Mouse (Mus musculus) hindbrain, embryonic 14.5 days (tissue): ENCODE data around the gene Duoxa1. TPM values are rescaled to one million over a fixed set of nuclear protein-coding genes. Genes with fewer than 3 reads are reported as not detected.
A peak's percentile ranks its signal among the peaks of the same experiment; 100 is the strongest.
"Not testable (repeated sequence)": the region's sequence is repeated elsewhere in the genome, so short reads cannot be mapped to it uniquely, and the experiment has no call there.

Experiments used
- ATAC-seq: fragments of 200-750 bp; cut with Nextera tagmentation; 2 replicates; pipeline ENCODE4 v1.8.0; 2017; ENCODE audit warnings: moderate number of reproducible peaks, mild to moderate bottlenecking, moderate TSS enrichment, moderate library complexity; ENCODE audit not compliant: low FRiP score
- DNase-seq: peaks from one replicate; pipeline ENCODE4 v3.0.0-alpha.2; 2015; ENCODE audit warnings: low spot score
- H3K27ac ChIP-seq: fragments of 300-500 bp; sonication (generic); 2 replicates; pipeline ENCODE4 v1.5.1; 2014; ENCODE audit warnings: mild to moderate bottlenecking, moderate library complexity
- H3K27me3 ChIP-seq: fragments of 300-500 bp; sonication (generic); 2 replicates; pipeline ENCODE4 v1.6.1; 2014; ENCODE audit warnings: mild to moderate bottlenecking, low read length, mixed read lengths; ENCODE audit not compliant: control insufficient read depth, insufficient read depth
- H3K36me3 ChIP-seq: fragments of 300-500 bp; sonication (generic); replicated peaks from 2 replicates; pipeline ENCODE4 v1.6.1; 2014; ENCODE audit not compliant: control insufficient read depth, insufficient read depth
- H3K4me1 ChIP-seq: fragments of 300-500 bp; sonication (generic); replicated peaks from 2 replicates; pipeline ENCODE4 v1.6.1; 2014; ENCODE audit warnings: antibody characterized with exemption, low read length, mixed read lengths; ENCODE audit not compliant: control insufficient read depth, insufficient read depth
- H3K4me2 ChIP-seq: fragments of 300-500 bp; sonication (generic); replicated peaks from 2 replicates; pipeline ENCODE4 v1.6.1; 2014; ENCODE audit warnings: mild to moderate bottlenecking, moderate library complexity
- H3K4me3 ChIP-seq: fragments of 300-500 bp; sonication (generic); replicated peaks from 2 replicates; pipeline ENCODE4 v1.5.1; 2014; ENCODE audit warnings: mild to moderate bottlenecking, low read length
- H3K9ac ChIP-seq: fragments of 300-500 bp; sonication (generic); 2 replicates; pipeline ENCODE4 v1.6.1; 2014
- H3K9me3 ChIP-seq: fragments of 300-500 bp; sonication (generic); 2 replicates; pipeline ENCODE4 v1.6.1; 2016; ENCODE audit warnings: low read length; ENCODE audit not compliant: control insufficient read depth
- WGBS: fragments of 180-500 bp; shearing (Covaris S2); extraction: QIAGEN DNeasy Blood & Tissue Kit; methylation state at CpG from one replicate; pipeline ENCODE4 v1.1.7; 2014; 5-methylcytosine and 5-hydroxymethylcytosine counted together
- polyA plus RNA-seq: library from polyadenylated mRNA; unstranded; fragments of >200 nt; fragmentation: Nextera tagmentation; extraction: Ambion mirVana; gene quantifications from 2 replicates; pipeline ENCODE4 v1.2.1, GENCODE M21; 2014

Gene Duoxa1
- polyA plus RNA-seq, 1 experiment from 2014 or later, result 0.16 TPM

DNA sequence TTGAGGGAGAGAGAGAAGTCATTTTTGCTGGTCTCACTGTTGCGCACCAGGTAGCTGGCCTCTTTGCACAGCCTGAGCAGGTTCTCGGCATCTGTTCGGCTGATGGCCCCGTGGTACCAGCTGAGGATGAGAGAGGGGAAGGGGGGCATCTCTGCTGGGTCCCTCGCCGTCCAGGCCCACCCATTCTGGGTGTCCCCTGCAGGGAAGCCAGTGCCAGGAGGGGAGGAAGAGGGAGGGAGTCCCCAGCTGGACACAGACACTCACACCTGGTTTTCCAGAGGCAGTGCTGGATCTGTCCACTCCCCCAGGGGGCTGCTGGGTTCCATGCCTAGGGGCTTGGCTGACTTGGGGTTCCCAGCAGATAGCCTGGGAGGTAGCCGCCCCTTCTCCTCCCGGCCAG lies 40.2 kb upstream of the Duoxa1 start:
- no peak for DNase-seq
- WGBS, result 64% methylated on average over 8 of the region's 8 CpGs
- 0 out of 2 replicates have a peak overlapping the region, but pooled peaks have one; percentile 13 for H3K9ac ChIP-seq
- H3K9me3 ChIP-seq, result no peaks in the 10 kb centered on the region
- no peaks in the 10 kb centered on the region for H3K27me3 ChIP-seq
- no peak overlapping the region for H3K4me3 ChIP-seq
- peaks cover 40% of the 10 kb centered on the region for H3K36me3 ChIP-seq
- H3K4me2 ChIP-seq, result no peak overlapping the region
- H3K27ac ChIP-seq, result peak overlapping the region; percentile 89
- peaks cover 54% of the 10 kb centered on the region for H3K4me1 ChIP-seq
- ATAC-seq, result no peak

DNA sequence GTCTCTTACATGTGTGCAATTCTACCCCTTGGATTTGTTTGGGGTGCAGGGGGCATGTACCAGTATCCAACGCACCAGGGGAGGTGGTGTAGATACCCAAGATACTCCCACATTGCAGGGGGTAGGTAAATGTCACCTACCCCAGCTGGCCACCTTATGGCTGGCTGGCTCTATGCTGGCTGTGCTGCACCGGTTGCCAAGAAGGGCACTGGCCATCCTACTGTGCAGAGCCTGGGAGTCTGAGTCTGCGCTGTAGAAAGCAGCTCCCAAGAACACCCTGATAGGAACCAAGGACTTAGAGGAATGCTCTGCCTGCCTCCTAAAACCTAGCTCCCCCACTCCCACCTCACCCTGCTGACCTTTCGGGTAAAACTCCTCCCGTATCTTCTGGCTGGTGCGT lies 39.5 kb upstream of the Duoxa1 start:
- DNase-seq, result no peak
- Histone ChIP-seq H3K27me3 (no peaks in the 10 kb centered on the region), H3K4me2 (no peak overlapping the region), H3K4me1 (peaks cover 58% of the 10 kb centered on the region), H3K9me3 (no peaks in the 10 kb centered on the region), H3K9ac (0 out of 2 replicates have a peak overlapping the region, but pooled peaks have one; percentile 6), H3K27ac (peak overlapping the region; percentile 89), H3K4me3 (no peak overlapping the region), H3K36me3 (peaks cover 36% of the 10 kb centered on the region)
- ATAC-seq, result no peak
- 74% methylated on average over 6 of the region's 6 CpGs for WGBS

DNA sequence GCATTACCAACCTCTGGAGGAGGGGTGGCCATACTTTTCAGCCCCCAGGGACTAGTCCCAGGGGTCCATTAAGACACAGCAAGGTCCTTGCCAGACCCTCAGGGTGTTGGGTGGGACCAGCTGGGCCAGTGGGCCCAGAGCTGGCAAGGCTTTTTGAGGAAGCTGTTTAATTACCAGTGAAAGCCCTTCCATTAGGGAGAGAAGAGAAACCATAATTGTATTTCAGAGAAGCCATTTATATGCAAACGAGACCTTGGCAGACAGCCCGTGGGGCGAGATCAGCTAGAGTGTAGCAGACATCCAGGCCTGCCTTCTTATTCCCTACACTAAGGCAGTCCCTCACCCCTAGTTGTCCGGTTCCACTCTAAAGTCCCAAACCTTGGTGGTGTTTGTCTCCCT lies 38.4 kb upstream of the Duoxa1 start:
- Histone ChIP-seq H3K27ac (peak overlapping the region; percentile 89), H3K9me3 (no peaks in the 10 kb centered on the region), H3K4me2 (no peak overlapping the region), H3K36me3 (peaks cover 25% of the 10 kb centered on the region), H3K9ac (no peak overlapping the region), H3K4me3 (no peak overlapping the region), H3K27me3 (no peaks in the 10 kb centered on the region), H3K4me1 (peaks cover 63% of the 10 kb centered on the region)
- DNase-seq (peak; percentile 87), ATAC-seq (peak; percentile 25; the same call in 1 of the 2 replicates)
- 24% methylated on average over 4 of the region's 4 CpGs for WGBS

DNA sequence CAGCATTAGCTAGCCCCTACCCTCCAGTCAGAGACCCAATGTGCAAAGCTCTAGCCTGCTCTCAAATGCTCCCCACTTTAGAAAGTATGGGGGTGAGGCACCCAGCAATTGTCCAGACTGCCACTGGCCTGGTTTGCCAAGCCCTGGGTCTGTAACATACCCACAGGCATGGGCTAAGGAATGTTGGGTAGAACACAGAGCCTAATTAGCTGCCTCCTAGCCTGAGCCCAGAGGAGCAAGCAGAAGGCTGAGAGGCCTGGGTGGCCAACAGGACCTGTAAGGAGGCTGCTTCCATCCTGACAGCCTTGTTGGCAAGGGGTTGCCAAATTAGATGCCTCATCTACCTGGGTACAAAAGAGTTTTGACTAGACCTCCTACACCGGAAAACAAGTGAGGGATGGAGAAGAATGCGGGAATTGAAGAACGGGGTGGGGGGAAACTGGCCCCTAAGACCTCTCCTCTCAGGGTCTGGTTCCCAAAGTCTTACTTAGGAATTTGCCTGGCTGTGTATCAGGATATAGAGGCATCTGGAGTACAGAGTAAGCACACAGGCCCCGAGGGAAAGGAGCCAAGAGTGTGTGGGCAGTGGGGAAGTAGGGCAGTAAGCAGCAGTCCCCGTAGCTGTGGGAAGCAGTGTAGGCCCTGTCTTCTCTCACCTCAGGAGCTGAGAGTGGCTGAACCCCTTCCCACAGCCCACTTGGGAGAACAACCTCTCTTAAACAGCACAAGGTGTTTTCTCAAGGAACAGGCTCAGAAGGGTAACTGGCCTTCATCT lies 37.8 kb upstream of the Duoxa1 start:
- H3K27ac ChIP-seq, result peak overlapping the region; percentile 89
- no peak overlapping the region for H3K4me2 ChIP-seq
- DNase-seq (peak; percentile 51), ATAC-seq (no peak)
- H3K4me3 ChIP-seq, result no peak overlapping the region
- no peaks in the 10 kb centered on the region for H3K9me3 ChIP-seq
- H3K36me3 ChIP-seq, result peaks cover 19% of the 10 kb centered on the region
- no peaks in the 10 kb centered on the region for H3K27me3 ChIP-seq
- 59% methylated on average over 5 of the region's 5 CpGs for WGBS
- peaks cover 63% of the 10 kb centered on the region for H3K4me1 ChIP-seq
- no peak overlapping the region for H3K9ac ChIP-seq

DNA sequence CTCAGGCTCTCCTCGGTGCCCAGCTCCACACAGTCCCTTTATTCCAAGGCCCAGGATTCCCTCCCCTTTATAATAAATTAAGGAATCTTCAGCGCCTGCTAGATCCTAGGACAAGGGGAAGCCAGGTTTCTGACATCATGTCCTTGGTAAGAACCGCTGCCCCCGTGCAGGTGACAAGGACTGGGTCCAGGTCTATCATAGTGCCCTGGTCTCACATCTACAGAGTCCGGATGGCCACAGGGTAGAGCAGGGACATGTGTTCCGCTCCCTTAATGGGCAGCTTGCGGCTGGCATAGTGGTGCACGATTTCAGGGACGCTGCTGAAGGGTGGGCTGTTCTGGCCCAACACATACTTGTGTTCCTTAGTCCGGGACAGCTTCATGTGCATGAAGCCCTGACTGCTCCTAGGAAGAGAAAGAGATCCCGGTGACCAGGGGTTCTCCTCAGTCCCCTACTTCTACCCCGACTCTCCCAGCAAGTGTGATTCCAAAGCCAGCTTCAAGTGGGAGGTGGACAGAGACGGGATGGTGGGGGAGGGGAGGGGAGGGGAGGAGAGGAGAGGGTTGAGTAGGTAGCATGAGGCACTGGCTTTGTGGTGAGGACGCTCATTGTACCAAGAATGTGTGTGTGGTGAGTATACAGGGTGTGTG lies 35.7 kb upstream of the Duoxa1 start:
- Histone ChIP-seq H3K36me3 (peaks cover 11% of the 10 kb centered on the region; the same call in 1 of the 2 replicates), H3K27me3 (no peaks in the 10 kb centered on the region), H3K4me2 (peak overlapping the region; percentile 58), H3K4me3 (peak overlapping the region; percentile 40), H3K9me3 (no peaks in the 10 kb centered on the region), H3K9ac (peak overlapping the region; percentile 84), H3K4me1 (peaks cover 56% of the 10 kb centered on the region), H3K27ac (peak overlapping the region; percentile 98)
- DNase-seq (no peak), ATAC-seq (peak; percentile 41)
- 7% methylated on average over 14 of the region's 14 CpGs for WGBS

DNA sequence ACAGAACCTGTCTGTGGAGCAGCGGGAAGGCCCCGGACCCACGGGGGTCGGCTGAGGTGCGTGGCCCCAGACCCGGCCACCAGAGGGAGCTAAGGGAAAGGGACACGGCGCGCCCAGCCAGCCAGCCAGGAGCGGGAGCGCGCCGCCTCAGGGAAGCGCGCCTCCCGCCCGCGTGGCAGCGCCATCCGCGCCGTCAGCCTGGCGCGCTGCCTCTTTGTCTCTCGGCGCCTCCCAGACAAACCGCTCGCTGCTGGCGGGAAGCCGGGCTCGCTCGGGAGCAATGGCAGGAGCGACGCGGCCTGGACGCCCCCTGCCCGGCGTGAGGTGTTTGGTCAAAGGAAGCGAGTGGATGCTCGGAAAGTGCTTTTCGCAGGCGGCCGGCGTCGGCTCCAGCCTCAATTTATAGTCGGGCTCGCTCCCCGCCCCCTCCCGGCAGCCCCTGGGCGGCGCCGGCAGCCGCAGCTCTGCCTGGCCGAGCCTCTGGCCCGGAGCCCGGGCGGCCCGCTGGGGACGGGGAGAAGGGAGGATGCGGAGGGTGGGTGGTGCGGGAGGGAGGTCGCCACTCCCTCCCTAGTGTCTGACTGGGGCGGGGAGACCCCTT lies 35.1 kb upstream of the Duoxa1 start:
- peak overlapping the region; percentile 40 for H3K4me3 ChIP-seq
- peak; percentile 86 for DNase-seq
- H3K4me1 ChIP-seq, result peaks cover 49% of the 10 kb centered on the region
- H3K4me2 ChIP-seq, result peak overlapping the region; percentile 58
- peak overlapping the region; percentile 84 for H3K9ac ChIP-seq
- peaks cover 7% of the 10 kb centered on the region; the same call in 1 of the 2 replicates for H3K36me3 ChIP-seq
- H3K27me3 ChIP-seq, result no peaks in the 10 kb centered on the region
- H3K27ac ChIP-seq, result peak overlapping the region; percentile 98
- no peaks in the 10 kb centered on the region for H3K9me3 ChIP-seq
- WGBS, result under 1% methylated on average over 50 of the region's 63 CpGs
- ATAC-seq, result peak; percentile 81

GRCm38 (mm10) chr2:122347257-122347656 lies 33.7 kb upstream of the Duoxa1 start:
- Histone ChIP-seq H3K9me3 (no peaks in the 10 kb centered on the region), H3K27ac (0 out of 2 replicates have a peak overlapping the region, but pooled peaks have one; percentile 98), H3K4me2 (no peak overlapping the region), H3K27me3 (no peaks in the 10 kb centered on the region), H3K4me3 (no peak overlapping the region), H3K36me3 (no peaks in the 10 kb centered on the region), H3K9ac (no peak overlapping the region), H3K4me1 (peaks cover 36% of the 10 kb centered on the region)
- DNase-seq (no peak), ATAC-seq (no peak)
- WGBS, result 94% methylated on average over 3 of the region's 3 CpGs

- 87% methylated on average over 6 of the region's 6 CpGs for WGBS
- H3K4me2 ChIP-seq, H3K4me3 ChIP-seq, H3K9ac ChIP-seq, H3K27ac ChIP-seq, H3K9me3 ChIP-seq, DNase-seq, H3K27me3 ChIP-seq, ATAC-seq, H3K36me3 ChIP-seq: not testable (repeated sequence)
- H3K4me1 ChIP-seq, result peaks cover 25% of the 10 kb centered on the region
Observed at GRCm38 (mm10) chr2:122346164-122346563, 32.6 kb upstream of the Duoxa1 start.
